Mouse (Mus musculus): ENCODE measurements around the gene Gm13287.

- TF ChIP-seq POLR2A (IDR thresholded peaks at IDR 0.05; ENCODE audit: insufficient read depth, low read depth, low read length) (no peak), CTCF (IDR thresholded peaks at IDR 0.05; ENCODE audit: insufficient read depth, low read depth, low read length) (no peak)
Measured at GRCm38 (mm10) chr4:88830523-88830922, 27.5 kb downstream of the Gm13287 start.

Data from olfactory bulb, adult 2 months (tissue).